Mouse (Mus musculus) ES-E14 (cell line): ENCODE results near the gene Slc7a1.

Source experiments
- CHD2 ChIP-seq: IDR thresholded peaks from 2 replicates; pipeline ENCODE4 v1.6.1; 2014; ENCODE audit warnings: mild to moderate bottlenecking, low read depth, low read length, inconsistent platforms
- MAFK ChIP-seq: IDR thresholded peaks from 2 replicates; pipeline ENCODE4 v1.6.1; 2014; ENCODE audit warnings: mild to moderate bottlenecking, low read depth, low read length, inconsistent platforms; ENCODE audit not compliant: insufficient read depth
- ZC3H11A ChIP-seq: IDR thresholded peaks from 2 replicates; pipeline ENCODE4 v1.6.1; 2012; ENCODE audit warnings: low read depth, mild to moderate bottlenecking, inconsistent platforms, low read length, borderline replicate concordance
- ZNF384 ChIP-seq: IDR thresholded peaks from 2 replicates; pipeline ENCODE4 v1.6.1; 2012; ENCODE audit warnings: low read depth, low read length, inconsistent platforms

DNA sequence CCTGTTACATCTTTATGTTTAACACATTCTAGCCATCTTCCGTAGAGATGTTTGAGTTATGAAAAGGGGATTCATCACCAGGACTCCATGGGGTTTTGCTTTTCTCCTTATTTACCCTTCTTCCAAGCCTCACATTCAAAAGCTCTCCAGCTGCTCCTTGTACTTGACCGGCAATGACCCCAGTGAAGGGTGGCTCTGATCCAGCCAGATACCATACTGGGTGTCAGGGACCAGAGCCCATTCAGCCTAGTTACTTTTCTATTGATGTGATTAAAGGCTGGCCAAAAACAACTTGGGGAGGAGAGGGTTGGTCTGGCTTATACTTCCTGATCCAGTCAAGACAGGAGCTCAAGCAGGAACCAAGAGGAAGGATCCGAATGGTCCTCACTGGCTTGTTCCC lies 116.1 kb downstream of the Slc7a1 start:
- TF ChIP-seq MAFK (no peak), CHD2 (no peak), ZC3H11A (no peak), ZNF384 (no peak)
